ENCODE assay signal across 19 mouse cellular contexts in the genomic region with DNA sequence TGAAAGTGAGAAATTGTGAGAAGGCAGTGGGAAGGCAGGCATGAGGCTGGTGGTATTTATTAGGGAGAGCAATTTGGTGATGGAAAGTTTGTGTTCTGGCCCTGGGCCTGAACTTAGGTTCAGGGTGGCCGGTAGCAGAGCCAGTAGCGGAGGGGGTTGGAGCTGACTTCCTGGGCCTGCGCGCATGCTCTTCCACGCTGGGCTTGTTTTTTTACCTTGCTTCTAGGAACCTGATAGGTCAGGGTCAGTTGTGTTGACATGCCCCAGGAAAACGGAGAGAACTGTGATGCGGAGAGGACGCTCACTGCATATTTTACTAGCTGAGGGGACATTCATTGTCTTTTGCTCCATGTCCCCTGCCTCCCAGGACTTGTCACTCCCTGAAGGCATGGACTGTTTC. TPM values are rescaled to one million over a fixed set of nuclear protein-coding genes. Genes with fewer than 3 reads are reported as not detected.
DNase-seq lines count a peak whose midpoint lies in the region; ATAC-seq and TF ChIP-seq lines count a peak whose summit lies in the region.
"Had no signal": no experiment of that assay in that cellular context is flagged by ENCODE, and none has a peak within 500 bp of the region (broad histone marks: within the 10 kb centered on the region; RNA-seq: fewer than 3 reads in every experiment).

No protein-coding gene starts in this region.

- no peak overlapping the region for H3K9ac ChIP-seq in kidney, postnatal 0 days (ENCODE audit: low read depth, low read length)
- H3K9ac ChIP-seq in limb, embryonic 13.5 days = no peak overlapping the region
- H3K9ac ChIP-seq in liver, embryonic 15.5 days = no peak overlapping the region
- H3K9ac ChIP-seq: embryonic facial prominence, embryonic 13.5 days; forebrain, embryonic 12.5 days; heart, embryonic 15.5 days had no signal

- H3K4me3 ChIP-seq in kidney, postnatal 0 days (replicated peaks; ENCODE audit: low read depth, low read length) = no peak overlapping the region
- no peak overlapping the region for H3K4me3 ChIP-seq in limb, embryonic 13.5 days
- H3K4me3 ChIP-seq in liver, embryonic 15.5 days (replicated peaks) = no peak overlapping the region
- H3K4me3 ChIP-seq: embryonic facial prominence, embryonic 13.5 days; forebrain, embryonic 12.5 days; heart, adult 2 months; heart, embryonic 15.5 days had no signal

- 58% methylated on average over 8 of the region's 8 CpGs for WGBS in kidney, postnatal 0 days
- 71% methylated on average over 8 of the region's 8 CpGs for WGBS in limb, embryonic 13.5 days
- 71% methylated on average over 8 of the region's 8 CpGs for WGBS in liver, embryonic 15.5 days (ENCODE audit: insufficient replicate concordance)

- TF ChIP-seq CTCF in kidney, postnatal 0 days (IDR thresholded peaks at IDR 0.05; ENCODE audit: low read depth) = no peak

- no peaks in the 10 kb centered on the region for H3K36me3 ChIP-seq in kidney, postnatal 0 days (ENCODE audit: insufficient read depth, low read length)
- peaks cover 3% of the 10 kb centered on the region; the same call in 1 of the 2 replicates for H3K36me3 ChIP-seq in limb, embryonic 13.5 days
- no peaks in the 10 kb centered on the region for H3K36me3 ChIP-seq in liver, embryonic 15.5 days (replicated peaks)
- H3K36me3 ChIP-seq: heart, embryonic 15.5 days had no signal

- H3K27me3 ChIP-seq in kidney, postnatal 0 days (ENCODE audit: insufficient read depth, low read length) = no peaks in the 10 kb centered on the region
- no peaks in the 10 kb centered on the region for H3K27me3 ChIP-seq in limb, embryonic 13.5 days
- H3K27me3 ChIP-seq in liver, embryonic 15.5 days = no peaks in the 10 kb centered on the region
- H3K27me3 ChIP-seq: embryonic facial prominence, embryonic 13.5 days; forebrain, embryonic 12.5 days; heart, embryonic 15.5 days had no signal

- peak; percentile 22 for DNase-seq in kidney, postnatal 0 days (ENCODE audit: low spot score)
- DNase-seq in kidney, postnatal 14 days = no peak
- no peak for DNase-seq in layer of hippocampus, adult 9-11 months
- DNase-seq in frontal cortex, postnatal 36 days (ENCODE audit: low spot score in 2 of 2) = no peak
- DNase-seq: adrenal gland, adult 2 months; adrenal gland, postnatal 25 days; cerebellum, adult 18-20 months; cerebellum, adult 9-11 months; cerebellum, postnatal 36 days; gastrocnemius, postnatal 14 days; heart, adult 2 months; heart, postnatal 14 days had no signal

- ATAC-seq in kidney, postnatal 0 days (replicated peaks; ENCODE audit: low FRiP score, low read depth) = no peak
- ATAC-seq in limb, embryonic 13.5 days (ENCODE audit: low FRiP score, low read depth) = no peak
- ATAC-seq in liver, embryonic 15.5 days (ENCODE audit: insufficient read depth) = no peak
- ATAC-seq: forebrain, embryonic 16.5 days had no signal

- no peak overlapping the region for H3K27ac ChIP-seq in kidney, postnatal 0 days
- H3K27ac ChIP-seq in limb, embryonic 13.5 days = peak overlapping the region; percentile 8; the same call in 1 of the 2 replicates
- peak overlapping the region; percentile 52 for H3K27ac ChIP-seq in liver, embryonic 15.5 days (replicated peaks)
- H3K27ac ChIP-seq: embryonic facial prominence, embryonic 13.5 days; forebrain, embryonic 12.5 days; heart, adult 2 months; heart, embryonic 15.5 days had no signal

- no peaks in the 10 kb centered on the region for H3K9me3 ChIP-seq in kidney, postnatal 0 days (replicated peaks; ENCODE audit: low read length)
- H3K9me3 ChIP-seq in limb, embryonic 13.5 days = no peaks in the 10 kb centered on the region
- no peaks in the 10 kb centered on the region for H3K9me3 ChIP-seq in liver, embryonic 15.5 days (replicated peaks)
- H3K9me3 ChIP-seq: embryonic facial prominence, embryonic 13.5 days; forebrain, embryonic 12.5 days; heart, embryonic 15.5 days had no signal

- no peak overlapping the region for H3K4me2 ChIP-seq in kidney, postnatal 0 days (ENCODE audit: low read length)
- H3K4me2 ChIP-seq in limb, embryonic 13.5 days (replicated peaks) = no peak overlapping the region
- no peak overlapping the region for H3K4me2 ChIP-seq in liver, embryonic 15.5 days
- H3K4me2 ChIP-seq: embryonic facial prominence, embryonic 13.5 days; forebrain, embryonic 12.5 days; heart, embryonic 11.5 days; heart, embryonic 15.5 days had no signal

- 0 out of 2 replicates have a peak, but pooled peaks cover 5% of the 10 kb centered on the region for H3K4me1 ChIP-seq in kidney, postnatal 0 days (replicated peaks; ENCODE audit: insufficient read depth, low read length)
- peaks cover 45% of the 10 kb centered on the region for H3K4me1 ChIP-seq in limb, embryonic 13.5 days
- H3K4me1 ChIP-seq in liver, embryonic 15.5 days (replicated peaks) = peaks cover 29% of the 10 kb centered on the region

RNA-seq across cellular contexts. Expression of a gene that starts 5.7 kb away (rescaled TPM):
- 21.4 and 22.1 TPM in 2 replicates for polyA plus RNA-seq in kidney, postnatal 0 days (2015; fragmentation: Nextera tagmentation; extraction: Ambion mirVana)
- 20.5 and 23.0 TPM in 2 replicates for polyA plus RNA-seq in limb, embryonic 13.5 days (2015; fragmentation: Nextera tagmentation; extraction: Ambion mirVana)
- 6.8 and 8.4 TPM in 2 replicates for polyA plus RNA-seq in liver, embryonic 15.5 days (2015; fragmentation: Nextera tagmentation; extraction: Ambion mirVana)
